Mouse (Mus musculus): Measurements from ENCODE around the gene Bag2. TPM values are rescaled to one million over a fixed set of nuclear protein-coding genes. Genes with fewer than 3 reads are reported as not detected.
A peak's percentile ranks its signal among the peaks of the same experiment; 100 is the strongest.

The Bag2 gene
- polyA plus RNA-seq, 1 experiment from 2014 or later: 63.2 TPM

- Histone ChIP-seq H3K4me1 (ENCODE audit: control insufficient read depth, insufficient read depth, low read length) (peaks cover 5% of the 10 kb centered on the region; the same call in 1 of the 2 replicates), H3K4me2 (replicated peaks; ENCODE audit: low read depth, low read length) (peak overlapping the region; percentile 56), H3K4me3 (ENCODE audit: low read depth, low read length) (peak overlapping the region; percentile 79), H3K9ac (replicated peaks; ENCODE audit: low read depth, low read length) (peak overlapping the region; percentile 84), H3K9me3 (ENCODE audit: control insufficient read depth, low read depth, low read length) (no peaks in the 10 kb centered on the region), H3K36me3 (ENCODE audit: control insufficient read depth, insufficient read depth, low read length) (peaks cover 17% of the 10 kb centered on the region; the same call in 1 of the 2 replicates), H3K27me3 (ENCODE audit: control insufficient read depth, insufficient read depth, low read length) (no peaks in the 10 kb centered on the region), H3K27ac (ENCODE audit: low read length) (peak overlapping the region; percentile 88)
- ATAC-seq (ENCODE audit: insufficient number of reproducible peaks, insufficient read depth, low FRiP score, low read depth): peak; percentile 56; the same call in 1 of the 2 replicates
- WGBS: under 1% methylated on average over 41 of the region's 41 CpGs
Measured at GRCm38 (mm10) chr1:33720231-33720630, 37.4 kb downstream of the Bag2 start.

GRCm38 (mm10) chr1:33719733-33720225, 37.8 kb downstream of the Bag2 start, which contains the start of gene Rab23:
Rab23 (plus strand) TSS chr1:33719887.
- Histone ChIP-seq H3K9me3 (ENCODE audit: control insufficient read depth, low read depth, low read length) (no peaks in the 10 kb centered on the region), H3K9ac (replicated peaks; ENCODE audit: low read depth, low read length) (peak within 1 kb of the TSS; percentile 84), H3K27ac (ENCODE audit: low read length) (peak within 1 kb of the TSS; percentile 88), H3K36me3 (ENCODE audit: control insufficient read depth, insufficient read depth, low read length) (peaks cover 13% of the 10 kb centered on the region; the same call in 1 of the 2 replicates), H3K27me3 (ENCODE audit: control insufficient read depth, insufficient read depth, low read length) (no peaks in the 10 kb centered on the region), H3K4me2 (replicated peaks; ENCODE audit: low read depth, low read length) (peak within 1 kb of the TSS; percentile 56), H3K4me1 (ENCODE audit: control insufficient read depth, insufficient read depth, low read length) (peaks cover 5% of the 10 kb centered on the region; the same call in 1 of the 2 replicates), H3K4me3 (ENCODE audit: low read depth, low read length) (peak within 1 kb of the TSS; percentile 79)
- ATAC-seq (ENCODE audit: insufficient number of reproducible peaks, insufficient read depth, low FRiP score, low read depth): peak; percentile 95
- under 1% methylated on average over 54 of the region's 54 CpGs for WGBS

- Histone ChIP-seq H3K4me3 (ENCODE audit: low read depth, low read length) (no peak overlapping the region), H3K4me2 (replicated peaks; ENCODE audit: low read depth, low read length) (no peak overlapping the region), H3K9me3 (ENCODE audit: control insufficient read depth, low read depth, low read length) (no peaks in the 10 kb centered on the region), H3K9ac (replicated peaks; ENCODE audit: low read depth, low read length) (no peak overlapping the region), H3K27me3 (ENCODE audit: control insufficient read depth, insufficient read depth, low read length) (no peaks in the 10 kb centered on the region), H3K4me1 (ENCODE audit: control insufficient read depth, insufficient read depth, low read length) (peaks cover 5% of the 10 kb centered on the region; the same call in 1 of the 2 replicates), H3K27ac (ENCODE audit: low read length) (no peak overlapping the region), H3K36me3 (ENCODE audit: control insufficient read depth, insufficient read depth, low read length) (no peaks in the 10 kb centered on the region)
- 75% methylated on average over 1 of the region's 1 CpGs for WGBS
- no peak for ATAC-seq (ENCODE audit: insufficient number of reproducible peaks, insufficient read depth, low FRiP score, low read depth)
Measured at GRCm38 (mm10) chr1:33717636-33718035, 40.0 kb downstream of the Bag2 start.

- 2% methylated on average over 10 of the region's 10 CpGs for WGBS
- Histone ChIP-seq H3K4me3 (ENCODE audit: low read depth, low read length) (no peak overlapping the region), H3K4me1 (ENCODE audit: control insufficient read depth, insufficient read depth, low read length) (no peaks in the 10 kb centered on the region), H3K9me3 (ENCODE audit: control insufficient read depth, low read depth, low read length) (no peaks in the 10 kb centered on the region), H3K9ac (replicated peaks; ENCODE audit: low read depth, low read length) (no peak overlapping the region), H3K4me2 (replicated peaks; ENCODE audit: low read depth, low read length) (no peak overlapping the region), H3K27me3 (ENCODE audit: control insufficient read depth, insufficient read depth, low read length) (no peaks in the 10 kb centered on the region), H3K27ac (ENCODE audit: low read length) (no peak overlapping the region), H3K36me3 (ENCODE audit: control insufficient read depth, insufficient read depth, low read length) (no peaks in the 10 kb centered on the region)
- no peak for ATAC-seq (ENCODE audit: insufficient number of reproducible peaks, insufficient read depth, low FRiP score, low read depth)
Measured at GRCm38 (mm10) chr1:33714796-33715195, 42.8 kb downstream of the Bag2 start.

- WGBS: 86% methylated on average over 5 of the region's 5 CpGs
- no peaks in the 10 kb centered on the region for H3K36me3 ChIP-seq (ENCODE audit: control insufficient read depth, insufficient read depth, low read length)
Measured at GRCm38 (mm10) chr1:33712026-33712425, 45.6 kb downstream of the Bag2 start.

GRCm38 (mm10) chr1:33709615-33710014, 48.0 kb downstream of the Bag2 start:
- no peak overlapping the region for H3K27ac ChIP-seq (ENCODE audit: low read length)
- no peaks in the 10 kb centered on the region for H3K4me1 ChIP-seq (ENCODE audit: control insufficient read depth, insufficient read depth, low read length)
- H3K36me3 ChIP-seq (ENCODE audit: control insufficient read depth, insufficient read depth, low read length): no peaks in the 10 kb centered on the region
- no peak overlapping the region for H3K4me3 ChIP-seq (ENCODE audit: low read depth, low read length)
- no peak overlapping the region for H3K9ac ChIP-seq (replicated peaks; ENCODE audit: low read depth, low read length)
- H3K9me3 ChIP-seq (ENCODE audit: control insufficient read depth, low read depth, low read length): no peaks in the 10 kb centered on the region
- H3K4me2 ChIP-seq (replicated peaks; ENCODE audit: low read depth, low read length): no peak overlapping the region
- 52% methylated on average over 2 of the region's 2 CpGs for WGBS
- ATAC-seq (ENCODE audit: insufficient number of reproducible peaks, insufficient read depth, low FRiP score, low read depth): no peak
- H3K27me3 ChIP-seq (ENCODE audit: control insufficient read depth, insufficient read depth, low read length): no peaks in the 10 kb centered on the region

More at GRCm38 (mm10) chr1:33712026-33712425, 45.6 kb downstream of the Bag2 start:
- ATAC-seq (ENCODE audit: insufficient number of reproducible peaks, insufficient read depth, low FRiP score, low read depth): no peak
- H3K4me2 ChIP-seq (replicated peaks; ENCODE audit: low read depth, low read length): no peak overlapping the region
- no peaks in the 10 kb centered on the region for H3K4me1 ChIP-seq (ENCODE audit: control insufficient read depth, insufficient read depth, low read length)
- H3K9ac ChIP-seq (replicated peaks; ENCODE audit: low read depth, low read length): no peak overlapping the region
- no peak overlapping the region for H3K27ac ChIP-seq (ENCODE audit: low read length)
- no peak overlapping the region for H3K4me3 ChIP-seq (ENCODE audit: low read depth, low read length)
- H3K27me3 ChIP-seq (ENCODE audit: control insufficient read depth, insufficient read depth, low read length): no peaks in the 10 kb centered on the region
- H3K9me3 ChIP-seq (ENCODE audit: control insufficient read depth, low read depth, low read length): no peaks in the 10 kb centered on the region

- H3K9me3 ChIP-seq (ENCODE audit: control insufficient read depth, low read depth, low read length): no peaks in the 10 kb centered on the region
- H3K36me3 ChIP-seq (ENCODE audit: control insufficient read depth, insufficient read depth, low read length): no peaks in the 10 kb centered on the region
- H3K4me3 ChIP-seq (ENCODE audit: low read depth, low read length): no peak overlapping the region
- no peak overlapping the region for H3K27ac ChIP-seq (ENCODE audit: low read length)
- WGBS: 76% methylated on average over 3 of the region's 3 CpGs
- no peak for ATAC-seq (ENCODE audit: insufficient number of reproducible peaks, insufficient read depth, low FRiP score, low read depth)
- no peaks in the 10 kb centered on the region for H3K4me1 ChIP-seq (ENCODE audit: control insufficient read depth, insufficient read depth, low read length)
- no peak overlapping the region for H3K4me2 ChIP-seq (replicated peaks; ENCODE audit: low read depth, low read length)
- H3K9ac ChIP-seq (replicated peaks; ENCODE audit: low read depth, low read length): no peak overlapping the region
- H3K27me3 ChIP-seq (ENCODE audit: control insufficient read depth, insufficient read depth, low read length): no peaks in the 10 kb centered on the region
Measured at GRCm38 (mm10) chr1:33701244-33701643, 56.4 kb downstream of the Bag2 start.

GRCm38 (mm10) chr1:33696016-33696415, 61.6 kb downstream of the Bag2 start:
- ATAC-seq (ENCODE audit: insufficient number of reproducible peaks, insufficient read depth, low FRiP score, low read depth): no peak

More at GRCm38 (mm10) chr1:33696016-33696415, 61.6 kb downstream of the Bag2 start:
- no peaks in the 10 kb centered on the region for H3K9me3 ChIP-seq (ENCODE audit: control insufficient read depth, low read depth, low read length)
- H3K4me2 ChIP-seq (replicated peaks; ENCODE audit: low read depth, low read length): no peak overlapping the region
- no peak overlapping the region for H3K27ac ChIP-seq (ENCODE audit: low read length)
- no peak overlapping the region for H3K4me3 ChIP-seq (ENCODE audit: low read depth, low read length)
- no peaks in the 10 kb centered on the region for H3K36me3 ChIP-seq (ENCODE audit: control insufficient read depth, insufficient read depth, low read length)
- H3K27me3 ChIP-seq (ENCODE audit: control insufficient read depth, insufficient read depth, low read length): no peaks in the 10 kb centered on the region
- no peaks in the 10 kb centered on the region for H3K4me1 ChIP-seq (ENCODE audit: control insufficient read depth, insufficient read depth, low read length)
- WGBS: 88% methylated on average over 2 of the region's 2 CpGs
- no peak overlapping the region for H3K9ac ChIP-seq (replicated peaks; ENCODE audit: low read depth, low read length)

Measured in stomach, embryonic 14.5 days (tissue).